In genomic region chr16:56602394-56602793, GRCm38 (mm10) we compare ENCODE assay signal across 22 mouse cellular contexts.
DNase-seq lines count a peak whose midpoint lies in the region; ATAC-seq and TF ChIP-seq lines count a peak whose summit lies in the region.
"Had no signal": no experiment of that assay in that cellular context is flagged by ENCODE, and none has a peak within 500 bp of the region (broad histone marks: within the 10 kb centered on the region; RNA-seq: fewer than 3 reads in every experiment).

No protein-coding gene starts in this region.

- no peak overlapping the region for H3K4me3 ChIP-seq in forebrain, postnatal 0 days (ENCODE audit: low read depth, low read length)
- H3K4me3 ChIP-seq in forebrain, embryonic 12.5 days (replicated peaks) = no peak overlapping the region
- H3K4me3 ChIP-seq: embryonic facial prominence, embryonic 12.5 days; embryonic facial prominence, embryonic 15.5 days; forebrain, embryonic 15.5 days; gastrocnemius, adult 2 months; hindbrain, embryonic 12.5 days; hindbrain, embryonic 15.5 days had no signal

- H3K4me2 ChIP-seq in forebrain, postnatal 0 days (ENCODE audit: low read depth) = no peak overlapping the region
- H3K4me2 ChIP-seq in forebrain, embryonic 12.5 days = no peak overlapping the region
- H3K4me2 ChIP-seq: embryonic facial prominence, embryonic 12.5 days; embryonic facial prominence, embryonic 15.5 days; forebrain, embryonic 15.5 days; heart, embryonic 11.5 days; hindbrain, embryonic 12.5 days; hindbrain, embryonic 15.5 days had no signal

- no peak for TF ChIP-seq CTCF in forebrain, postnatal 0 days (IDR thresholded peaks at IDR 0.05; ENCODE audit: low read depth)

- H3K27ac ChIP-seq in forebrain, postnatal 0 days (ENCODE audit: low read depth, low read length) = no peak overlapping the region
- H3K27ac ChIP-seq in forebrain, embryonic 12.5 days = no peak overlapping the region
- H3K27ac ChIP-seq: embryonic facial prominence, embryonic 12.5 days; embryonic facial prominence, embryonic 15.5 days; forebrain, embryonic 15.5 days; gastrocnemius, adult 2 months; hindbrain, embryonic 12.5 days; hindbrain, embryonic 15.5 days had no signal

- no peaks in the 10 kb centered on the region for H3K4me1 ChIP-seq in forebrain, postnatal 0 days (ENCODE audit: insufficient read depth)
- H3K4me1 ChIP-seq in forebrain, embryonic 12.5 days = no peaks in the 10 kb centered on the region
- H3K4me1 ChIP-seq: embryonic facial prominence, embryonic 12.5 days; forebrain, embryonic 15.5 days; hindbrain, embryonic 12.5 days; hindbrain, embryonic 15.5 days had no signal

- 60% methylated on average over 1 of the region's 1 CpGs for WGBS in forebrain, postnatal 0 days
- WGBS in forebrain, embryonic 12.5 days = 86% methylated on average over 1 of the region's 1 CpGs

- no peak overlapping the region for H3K9ac ChIP-seq in forebrain, postnatal 0 days
- no peak overlapping the region for H3K9ac ChIP-seq in forebrain, embryonic 12.5 days
- H3K9ac ChIP-seq: embryonic facial prominence, embryonic 12.5 days; embryonic facial prominence, embryonic 15.5 days; forebrain, embryonic 15.5 days; hindbrain, embryonic 12.5 days; hindbrain, embryonic 15.5 days had no signal

- H3K9me3 ChIP-seq in forebrain, postnatal 0 days (ENCODE audit: low read length) = no peaks in the 10 kb centered on the region
- H3K9me3 ChIP-seq in forebrain, embryonic 12.5 days = no peaks in the 10 kb centered on the region
- H3K9me3 ChIP-seq: embryonic facial prominence, embryonic 12.5 days; embryonic facial prominence, embryonic 15.5 days; forebrain, embryonic 15.5 days; hindbrain, embryonic 12.5 days; hindbrain, embryonic 15.5 days had no signal

- no peaks in the 10 kb centered on the region for H3K36me3 ChIP-seq in forebrain, postnatal 0 days (ENCODE audit: insufficient read depth)
- H3K36me3 ChIP-seq in forebrain, embryonic 12.5 days (replicated peaks) = no peaks in the 10 kb centered on the region
- H3K36me3 ChIP-seq: embryonic facial prominence, embryonic 12.5 days; embryonic facial prominence, embryonic 15.5 days; forebrain, embryonic 15.5 days; hindbrain, embryonic 12.5 days; hindbrain, embryonic 15.5 days had no signal

- ATAC-seq in forebrain, postnatal 0 days = peak; percentile 89
- no peak for ATAC-seq in forebrain, embryonic 12.5 days (ENCODE audit: low FRiP score)
- ATAC-seq: activated CD4-positive, CD25-positive, alpha-beta regulatory T cell, adult 4 months; forebrain, embryonic 15.5 days had no signal

- peak; percentile 11 for DNase-seq in adrenal gland, postnatal 14 days
- DNase-seq in adrenal gland, adult 8-10 months = no peak
- peak; percentile 69 for DNase-seq in forebrain, postnatal 0 days
- DNase-seq in brain, adult 2 months (ENCODE audit: low read depth, low spot score) = peak; percentile 12
- peak; percentile 4 for DNase-seq in telencephalon, adult 2 months (ENCODE audit: low read depth, low spot score)
- DNase-seq in urinary bladder, postnatal 36 days (ENCODE audit: low spot score in 2 of 2) = no peak
- DNase-seq: adrenal gland, postnatal 10 days; cerebellum, adult 11 months; cerebellum, adult 2 months; cerebellum, adult 9-11 months; cerebellum, postnatal 25 days; gastrocnemius, adult 2 months; gastrocnemius, postnatal 14 days; heart, adult 11 months had no signal

- H3K27me3 ChIP-seq in forebrain, postnatal 0 days (ENCODE audit: insufficient read depth, low read length) = no peaks in the 10 kb centered on the region
- H3K27me3 ChIP-seq in forebrain, embryonic 12.5 days = no peaks in the 10 kb centered on the region
- H3K27me3 ChIP-seq: embryonic facial prominence, embryonic 12.5 days; embryonic facial prominence, embryonic 15.5 days; forebrain, embryonic 15.5 days; hindbrain, embryonic 12.5 days; hindbrain, embryonic 15.5 days had no signal

Comparison
In these comparisons a context has a peak if more than half of its experiments do, and no peak if none do; other contexts are left out.
1. DNase-seq: peak in adrenal gland, postnatal 14 days (single experiment), forebrain, postnatal 0 days (single experiment), brain, adult 2 months (single experiment) and telencephalon, adult 2 months (single experiment); none in adrenal gland, adult 8-10 months (single experiment) and urinary bladder, postnatal 36 days (0 of 2).